Mouse (Mus musculus) retina, postnatal 7 days (tissue): ENCODE measurements around the gene Asl.

Source experiments
- DNase-seq: peaks from one replicate; pipeline ENCODE4 v3.0.0-alpha.2; 2012; ENCODE audit warnings: low read depth, low spot score

Asl gene

GRCm38 (mm10) chr5:130029142-130029897 lies at the start of gene Asl, which contains the start of gene Crcp:
TSS of gene Asl (minus strand) at chr5:130029247.
TSS of gene Crcp (plus strand) at chr5:130029290.
- peak; percentile 52 for DNase-seq

DNA sequence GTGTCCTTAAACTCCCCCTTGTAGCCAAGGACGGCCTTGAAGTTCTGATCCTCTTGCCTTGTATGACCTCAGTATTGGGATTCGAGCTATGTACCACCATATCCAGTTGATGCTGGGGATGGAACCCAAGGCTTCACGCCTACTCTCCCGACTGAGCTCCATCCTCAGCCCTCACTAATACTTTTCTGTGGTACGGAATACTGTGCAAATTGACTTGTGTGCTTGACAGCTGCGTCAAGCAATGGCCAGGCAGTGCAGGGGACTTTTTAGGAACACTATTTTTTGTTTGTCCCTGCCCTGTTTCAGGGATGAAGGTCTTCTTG lies 49.7 kb upstream of the Asl start:
- no peak for DNase-seq

DNA sequence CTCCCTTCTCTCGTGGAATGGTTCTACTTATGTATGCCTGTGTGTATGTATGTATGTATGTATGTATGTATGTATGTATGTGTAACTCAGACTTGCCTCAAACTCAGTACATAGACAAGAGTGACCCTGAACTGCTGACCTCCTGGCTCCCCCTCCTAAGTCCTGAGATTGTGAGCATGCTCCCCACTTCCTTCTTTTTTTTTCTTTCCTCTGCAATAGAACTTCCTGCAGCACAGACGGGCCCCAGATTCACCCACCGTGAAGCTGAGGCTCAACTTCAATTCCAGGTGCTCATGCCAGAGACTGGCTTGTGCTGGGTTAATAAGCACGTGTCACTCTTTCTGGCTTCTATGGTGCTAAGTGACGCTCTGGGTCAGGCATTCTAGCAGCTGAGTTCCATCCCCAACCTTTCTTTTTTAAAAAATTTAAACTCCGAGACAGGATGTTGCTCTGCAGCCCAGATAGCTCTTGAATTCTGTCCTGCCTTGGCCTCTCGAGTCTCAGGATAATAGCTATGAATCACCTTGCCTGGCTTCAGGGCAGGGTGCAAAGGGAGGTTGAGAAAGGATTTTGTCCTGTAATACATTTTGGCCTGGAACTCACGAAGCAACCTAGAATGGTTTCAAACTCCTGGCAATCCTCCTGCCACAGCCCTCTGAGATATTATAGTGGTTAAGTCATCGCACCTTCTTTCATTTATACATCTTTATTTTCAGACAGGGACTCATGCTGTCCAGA lies 49.2 kb upstream of the Asl start:
- no peak for DNase-seq

- DNase-seq = no peak
Measured at GRCm38 (mm10) chr5:130076396-130076795, 47.3 kb upstream of the Asl start.

- no peak for DNase-seq
Measured at GRCm38 (mm10) chr5:130074491-130074890, 45.4 kb upstream of the Asl start.

DNA sequence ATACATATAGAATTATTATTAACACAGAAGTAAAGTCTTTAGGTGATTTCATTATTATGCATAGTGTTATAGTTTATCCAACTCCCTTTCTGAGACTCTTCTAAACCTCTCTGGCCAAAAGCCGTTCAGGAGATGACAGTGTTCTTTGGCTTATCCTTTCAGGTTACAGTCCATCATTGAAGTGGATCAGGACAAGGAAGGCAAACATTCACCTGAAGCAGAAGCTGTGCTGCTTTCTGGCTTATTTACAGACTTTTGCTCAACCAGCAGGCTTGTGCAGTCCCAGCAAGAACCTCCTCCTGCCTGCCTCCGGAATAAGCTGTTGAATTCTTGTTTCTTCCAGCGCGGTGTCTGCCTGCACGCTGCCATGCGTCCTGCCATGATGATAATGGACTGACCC lies 44.0 kb upstream of the Asl start, which contains the start of gene Tpst1:
TSS of gene Tpst1 (plus strand) at position 301 of the 400 bp plus-strand sequence.
- no peak for DNase-seq

DNA sequence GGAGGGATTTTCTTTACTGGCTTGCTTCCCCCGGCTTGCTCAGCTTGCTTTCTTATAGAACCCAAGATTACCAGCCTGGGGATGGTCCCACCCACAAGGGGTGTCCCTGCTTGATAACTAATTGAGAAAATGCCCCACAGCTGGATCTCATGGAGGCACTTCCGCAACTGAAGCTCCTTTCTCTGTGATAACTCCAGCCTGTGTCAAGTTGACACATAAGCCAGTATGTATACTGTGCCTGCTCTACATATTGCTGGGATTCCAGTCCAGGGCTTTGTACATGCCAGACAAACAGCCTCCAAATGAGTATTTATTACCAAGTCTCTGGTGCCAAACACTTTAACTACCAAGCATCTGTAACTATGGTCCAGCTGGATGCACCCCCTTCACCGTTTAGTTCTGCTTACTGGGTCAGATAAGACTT lies 38.8 kb upstream of the Asl start:
- DNase-seq = no peak

- DNase-seq = no peak
Measured at GRCm38 (mm10) chr5:130065579-130065978, 36.5 kb upstream of the Asl start.

- no peak for DNase-seq
Measured at GRCm38 (mm10) chr5:130063760-130064159, 34.7 kb upstream of the Asl start.

GRCm38 (mm10) chr5:130062096-130062495 lies 33.0 kb upstream of the Asl start:
- DNase-seq = no peak

GRCm38 (mm10) chr5:130060329-130060665 lies 31.2 kb upstream of the Asl start:
- DNase-seq = no peak

DNA sequence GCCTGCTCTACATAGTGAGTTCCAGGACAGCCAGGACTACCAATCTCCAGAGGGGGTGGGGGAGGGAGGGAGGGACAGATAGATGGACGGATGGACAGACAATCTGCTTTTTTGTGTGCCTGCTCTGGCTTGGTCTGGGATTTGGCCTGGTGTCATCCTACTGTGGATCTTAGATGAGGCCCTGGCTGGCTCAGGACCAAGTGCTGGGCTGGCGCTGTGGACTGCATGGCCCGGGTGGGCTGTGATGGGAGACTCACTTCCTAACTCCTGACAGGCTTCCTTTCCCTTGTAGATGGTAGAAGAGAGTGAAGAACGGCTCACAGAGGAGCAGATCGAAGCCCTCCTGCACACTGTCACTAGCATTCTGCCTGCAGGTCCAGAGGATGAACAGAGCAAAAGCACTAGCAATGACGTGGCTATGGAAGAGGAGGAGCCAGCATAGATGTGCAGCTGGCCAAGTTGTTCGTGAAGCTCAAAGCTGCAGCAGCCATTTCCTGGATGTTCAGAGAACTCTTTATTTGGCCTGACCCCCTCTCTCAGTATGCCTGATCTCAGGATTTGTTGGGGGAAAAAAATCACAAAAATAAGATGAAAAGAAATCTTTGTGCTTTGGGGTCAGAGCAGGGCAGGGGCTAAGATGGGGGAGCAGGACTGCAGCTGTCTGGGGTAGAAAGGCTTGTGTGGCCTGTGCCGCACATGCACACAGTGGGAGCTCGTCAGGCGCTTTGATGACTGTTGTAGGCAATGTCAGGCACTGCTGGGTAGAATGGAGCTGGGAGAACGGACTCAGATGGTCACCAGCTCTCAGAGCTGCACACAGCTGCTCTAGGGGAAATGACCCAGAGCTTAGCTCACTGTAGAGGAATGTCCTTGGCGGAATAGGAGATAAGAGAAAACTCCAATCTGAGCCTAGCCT lies 30.6 kb upstream of the Asl start:
- DNase-seq = no peak

- no peak for DNase-seq
Measured at GRCm38 (mm10) chr5:130056303-130056702, 27.3 kb upstream of the Asl start.

DNA sequence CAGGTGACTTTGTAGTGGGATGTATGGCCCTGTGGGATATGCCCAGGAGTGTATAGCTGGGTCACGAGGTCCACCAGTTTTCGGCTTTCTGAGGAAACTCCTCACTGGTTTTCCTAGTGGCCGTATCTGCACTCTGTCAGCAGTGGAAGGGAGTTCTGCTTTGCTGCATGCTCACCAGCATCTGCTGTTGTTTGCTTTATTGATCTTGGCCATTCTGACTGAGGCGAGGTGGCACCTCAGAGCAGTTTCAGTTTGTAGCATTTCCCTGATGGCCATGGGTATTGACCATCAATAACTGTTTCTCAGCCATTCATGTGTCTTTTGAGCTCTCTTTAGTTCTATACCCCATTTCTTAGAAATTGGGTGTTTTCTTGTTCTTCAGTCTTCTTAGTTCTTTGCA lies 26.6 kb upstream of the Asl start:
- DNase-seq = no peak

DNA sequence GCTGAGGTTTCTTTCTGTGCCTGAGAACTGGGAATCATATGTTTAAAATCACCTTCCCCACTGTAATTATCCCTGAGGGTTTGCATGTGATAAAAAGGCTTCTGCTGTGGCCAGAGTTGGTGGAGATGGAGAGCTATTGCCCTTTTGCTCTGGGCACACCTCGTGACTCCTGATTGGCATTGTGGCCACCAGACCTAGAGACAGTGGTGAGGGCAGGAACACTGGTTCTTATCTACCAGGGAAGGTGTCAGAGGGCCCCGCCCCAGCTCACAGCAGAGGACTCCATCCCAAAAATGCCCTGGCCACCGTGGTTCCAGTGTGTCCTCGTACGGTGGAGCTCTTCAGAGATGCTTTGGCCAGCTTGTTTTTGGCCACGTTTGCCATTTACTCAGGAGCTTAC lies 23.9 kb upstream of the Asl start:
- DNase-seq = no peak

DNA sequence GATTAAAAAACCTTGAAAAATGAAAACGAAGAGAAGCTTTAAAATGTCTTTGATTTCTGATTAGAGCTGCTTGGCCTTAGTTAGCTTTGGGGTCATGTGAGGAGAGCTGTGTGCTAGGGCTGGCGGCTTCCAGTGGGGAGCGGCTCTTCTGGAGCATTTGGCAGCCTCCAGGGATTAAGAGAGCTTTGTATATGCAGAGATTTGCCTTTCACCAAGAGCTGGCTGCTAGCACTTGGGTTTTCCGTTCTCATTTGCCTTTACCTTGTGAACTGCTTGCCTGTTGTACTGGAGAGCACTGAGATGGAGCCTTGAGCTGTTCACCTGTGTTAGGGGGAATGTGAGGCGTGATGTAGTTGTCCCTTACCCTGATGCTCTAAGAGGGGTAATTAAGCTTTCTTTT lies 23.5 kb upstream of the Asl start:
- peak; percentile 33 for DNase-seq

GRCm38 (mm10) chr5:130051073-130051860 lies 22.2 kb upstream of the Asl start:
- DNase-seq = no peak

DNA sequence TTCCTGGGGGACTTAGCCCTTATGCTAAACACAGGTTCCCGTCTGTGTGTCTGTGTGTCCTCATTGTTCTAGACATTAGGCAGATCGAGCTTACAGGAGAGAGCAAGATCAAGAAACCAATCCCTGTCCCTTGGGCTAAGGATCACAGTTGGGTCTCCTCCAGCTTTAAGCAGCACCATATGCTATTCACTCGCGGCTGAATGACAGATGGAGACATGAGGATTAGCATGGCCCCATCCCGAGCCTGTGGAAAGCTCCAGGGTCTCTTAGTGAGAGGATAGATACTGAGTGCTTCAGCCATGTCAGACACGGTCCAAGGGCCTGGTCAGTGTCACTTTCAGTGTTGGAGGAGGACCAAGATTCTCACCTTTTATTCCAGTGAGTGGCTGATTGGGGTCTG lies 21.4 kb upstream of the Asl start:
- DNase-seq = peak; percentile 63

- DNase-seq = no peak
Measured at GRCm38 (mm10) chr5:130048786-130049520, 19.9 kb upstream of the Asl start.

GRCm38 (mm10) chr5:130047013-130047412 lies 18.0 kb upstream of the Asl start:
- no peak for DNase-seq

GRCm38 (mm10) chr5:130046589-130046988 lies 17.5 kb upstream of the Asl start:
- no peak for DNase-seq
